Mouse (Mus musculus): Measurements from ENCODE around the gene Rassf5.
A peak's percentile ranks its signal among the peaks of the same experiment; 100 is the strongest.

Gene Rassf5

GRCm38 (mm10) chr1:131245089-131245856, at the start of gene Rassf5:
Gene Rassf5, minus strand, starts transcription at chr1:131245258.
- peak; percentile 58 to 67 for DNase-seq (ENCODE audit: low spot score in 2 of 2)

GRCm38 (mm10) chr1:131293922-131294250, 48.8 kb upstream of the Rassf5 start:
- no peak for DNase-seq (ENCODE audit: low spot score in 2 of 2)

DNA sequence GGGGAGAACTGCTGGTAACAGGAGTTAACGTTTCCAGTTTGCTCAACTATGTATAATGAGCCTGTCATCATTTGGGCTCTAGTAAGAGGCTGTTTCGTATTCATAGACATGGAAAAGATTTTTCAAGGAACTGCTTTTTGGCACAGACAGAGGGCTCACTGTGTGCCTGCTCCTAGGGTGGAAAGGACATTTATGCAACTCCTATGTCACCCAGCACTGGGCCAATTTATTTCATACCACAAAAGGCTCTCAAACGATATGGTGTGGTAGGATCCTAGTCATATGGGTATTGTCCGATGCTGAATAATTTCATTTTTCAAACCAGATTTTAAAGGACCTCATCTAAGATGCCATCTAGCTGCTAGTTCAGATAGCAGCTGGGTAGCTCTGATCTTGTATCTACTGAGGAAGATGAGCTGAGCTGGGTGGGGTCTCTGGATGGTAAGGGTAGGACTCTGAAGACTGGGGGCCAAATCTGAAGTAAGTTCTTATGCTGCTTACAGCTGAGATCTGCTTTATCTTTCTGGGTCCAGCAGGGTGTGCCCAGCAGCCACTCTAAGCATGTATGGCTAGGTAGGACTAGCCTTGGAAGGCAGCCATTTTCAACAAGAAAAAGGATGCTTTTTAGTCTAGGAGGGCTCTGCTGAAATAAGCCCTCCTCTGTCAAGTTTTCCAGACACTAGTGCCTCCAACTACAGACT, 48.3 kb upstream of the Rassf5 start:
- DNase-seq (ENCODE audit: low spot score in 2 of 2), result no peak

- DNase-seq (ENCODE audit: low spot score in 2 of 2), result peak; percentile 35 to 65
Measured at GRCm38 (mm10) chr1:131290648-131291047, 45.6 kb upstream of the Rassf5 start.

DNA sequence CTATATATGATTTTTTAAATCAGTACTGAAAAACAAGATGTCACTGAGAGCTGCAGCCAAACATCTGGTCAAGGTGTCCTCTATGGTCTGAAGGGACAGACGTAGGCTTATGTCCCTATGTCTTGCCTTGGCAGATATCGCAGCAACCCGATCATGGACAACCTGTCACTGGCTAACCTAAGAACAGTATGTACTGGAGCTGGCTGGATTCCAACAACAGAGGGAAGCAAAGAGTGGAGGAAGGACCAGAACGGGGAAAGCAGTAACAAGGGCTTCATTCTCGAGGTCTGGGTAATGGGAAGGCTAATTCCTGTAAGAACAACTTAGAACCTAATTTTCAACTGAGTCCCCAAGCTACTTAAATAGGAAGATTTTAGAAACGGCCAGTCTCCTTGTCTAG, 43.9 kb upstream of the Rassf5 start:
- no peak for DNase-seq (ENCODE audit: low spot score in 2 of 2)

DNA sequence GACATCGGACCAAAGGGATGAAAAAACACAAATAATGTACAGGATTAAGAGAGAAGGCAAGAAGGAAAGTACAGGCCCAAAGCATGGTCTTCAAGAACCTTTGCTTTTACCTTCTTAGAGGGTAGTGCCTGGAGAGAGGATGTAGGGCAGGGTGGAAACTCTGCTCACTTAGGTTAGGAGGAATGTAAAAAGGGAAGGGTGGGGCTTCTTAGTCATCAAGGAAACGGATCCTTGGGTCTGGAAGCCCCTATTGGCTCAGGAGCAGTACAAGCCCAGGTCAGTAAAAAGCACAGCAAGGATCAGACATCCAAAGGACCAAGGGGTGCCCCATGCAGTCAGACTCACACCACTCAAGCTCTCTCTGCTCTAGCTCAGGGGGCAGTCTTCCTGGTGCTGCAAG, 42.2 kb upstream of the Rassf5 start:
- no peak for DNase-seq (ENCODE audit: low spot score in 2 of 2)

GRCm38 (mm10) chr1:131286803-131287202, 41.7 kb upstream of the Rassf5 start:
- no peak for DNase-seq (ENCODE audit: low spot score in 2 of 2)

GRCm38 (mm10) chr1:131284616-131285015, 39.6 kb upstream of the Rassf5 start:
- DNase-seq (ENCODE audit: low spot score in 2 of 2), result no peak

DNA sequence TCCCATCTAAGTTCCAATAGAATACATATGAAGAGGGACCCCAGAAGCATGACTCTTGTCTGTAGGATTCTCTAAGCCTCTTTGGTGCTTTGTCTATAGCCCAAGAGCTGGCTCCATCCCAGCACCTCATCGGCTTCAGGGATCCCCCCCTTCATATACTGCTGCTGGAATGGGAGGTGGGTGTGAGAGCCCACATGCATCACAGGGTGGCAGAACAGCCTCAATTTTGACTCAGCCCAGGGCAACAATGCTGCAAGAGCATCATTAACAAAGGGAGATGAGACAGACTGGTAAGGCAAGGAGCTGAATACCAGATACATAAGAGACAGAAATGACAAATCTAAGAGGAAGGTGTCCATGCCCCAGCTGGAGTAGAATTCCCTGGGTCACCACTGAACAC, 39.1 kb upstream of the Rassf5 start:
- DNase-seq (ENCODE audit: low spot score in 2 of 2), result no peak

- no peak for DNase-seq (ENCODE audit: low spot score in 2 of 2)
Measured at GRCm38 (mm10) chr1:131281731-131282130, 36.7 kb upstream of the Rassf5 start.

DNA sequence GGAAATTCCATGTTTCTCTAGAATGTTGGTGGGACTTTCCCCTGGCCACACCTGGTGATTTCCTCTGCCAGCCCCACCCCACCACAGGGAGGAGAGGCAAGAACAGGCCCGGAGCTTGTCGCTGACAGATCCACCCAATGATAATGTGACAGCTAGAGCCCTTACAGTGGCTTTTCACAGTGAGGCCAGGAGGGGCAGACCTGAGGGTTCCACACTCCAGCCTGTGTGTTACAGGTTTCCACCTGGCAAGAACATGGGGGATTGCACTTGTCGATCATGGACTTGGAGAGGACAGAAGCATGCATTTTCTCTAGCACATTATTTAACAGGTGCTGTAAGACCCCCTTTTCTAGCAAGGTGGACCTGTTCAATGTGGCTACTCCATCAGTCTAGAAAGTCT, 35.2 kb upstream of the Rassf5 start:
- peak; percentile 44 to 58 for DNase-seq (ENCODE audit: low spot score in 2 of 2)

DNA sequence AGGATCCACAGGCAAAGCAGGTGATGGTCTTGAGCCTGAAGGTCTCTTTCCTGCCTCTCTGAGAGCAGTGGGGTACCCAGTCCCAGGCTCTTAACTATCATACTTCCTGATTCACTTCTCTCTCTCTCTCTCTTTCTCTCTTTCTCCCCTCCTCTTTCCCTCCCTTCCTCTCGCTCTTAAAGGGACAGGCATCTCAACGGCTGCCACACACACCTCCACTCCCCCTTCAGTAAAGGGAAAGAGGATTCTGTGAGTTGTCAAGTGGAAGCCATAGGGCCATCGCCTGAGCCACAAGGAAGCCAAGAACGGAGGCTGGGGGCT, 34.4 kb upstream of the Rassf5 start, which contains the start of gene Ikbke:
Ikbke (minus strand) TSS at position 151 of the 321 bp plus-strand sequence.
- DNase-seq (ENCODE audit: low spot score in 2 of 2), result peak in 1 of 2 experiments; percentile 12

DNA sequence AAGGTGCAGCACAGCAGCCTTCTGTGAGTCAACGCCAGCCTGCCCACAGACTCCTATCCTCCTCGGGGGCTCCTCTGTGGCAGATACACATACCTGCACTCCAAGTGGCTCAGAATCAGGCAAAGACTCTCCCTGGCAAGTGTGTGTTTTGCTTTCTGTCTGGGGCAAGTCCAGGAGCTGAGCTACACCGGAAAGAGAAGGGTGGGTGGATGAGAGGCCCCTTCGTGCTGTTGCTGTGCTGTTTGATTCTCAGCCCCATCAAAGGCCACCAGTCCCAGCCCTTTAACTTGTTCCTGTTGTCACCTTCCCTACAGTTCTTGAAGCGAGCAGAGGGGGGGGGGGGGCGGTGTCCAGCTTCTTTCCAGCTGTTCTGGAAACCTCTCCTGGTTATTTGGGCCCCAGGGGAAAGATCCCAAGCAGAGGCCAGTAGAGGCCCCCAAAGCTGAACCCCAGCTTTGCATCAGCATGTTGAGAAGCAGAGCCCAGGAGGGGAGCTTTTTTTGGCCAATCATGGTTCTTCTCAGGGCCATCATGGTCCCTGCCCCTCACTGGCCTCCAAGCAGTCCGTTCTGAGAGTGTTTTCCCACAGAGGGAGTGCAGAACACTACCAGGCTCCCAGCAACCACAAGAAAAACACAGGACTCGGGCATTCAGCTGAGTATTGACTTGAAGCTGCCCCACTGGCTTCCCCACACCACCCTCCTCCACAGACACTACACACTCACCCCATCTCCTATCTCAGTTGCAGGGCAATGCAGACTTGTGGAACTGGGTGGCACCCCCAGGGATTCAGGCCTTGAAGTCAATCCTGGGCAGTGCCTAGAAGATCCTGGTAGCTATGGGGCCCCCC, 33.8 kb upstream of the Rassf5 start:
- peak in 1 of 2 experiments; percentile 9 for DNase-seq (ENCODE audit: low spot score in 2 of 2)

DNA sequence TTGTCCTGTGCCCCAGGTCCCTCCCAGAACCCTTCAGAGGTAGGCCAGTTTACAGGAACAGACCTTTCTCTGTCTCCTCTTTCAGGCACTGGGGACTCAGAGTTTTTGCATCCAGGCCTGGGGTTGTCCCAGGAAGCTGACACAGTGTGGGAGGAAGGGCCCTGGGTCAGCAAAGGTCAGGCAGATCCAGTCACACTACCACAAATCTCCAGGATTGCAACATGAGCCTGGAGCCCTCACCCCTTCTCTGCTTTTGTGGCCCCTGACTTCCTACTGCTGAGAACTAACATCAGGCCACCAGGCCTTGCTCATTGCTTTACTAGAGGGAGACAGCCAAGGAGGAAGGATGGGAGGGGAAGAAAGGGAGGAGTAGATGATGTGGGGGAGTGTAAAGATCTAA, 31.8 kb upstream of the Rassf5 start:
- DNase-seq (ENCODE audit: low spot score in 2 of 2), result no peak

DNA sequence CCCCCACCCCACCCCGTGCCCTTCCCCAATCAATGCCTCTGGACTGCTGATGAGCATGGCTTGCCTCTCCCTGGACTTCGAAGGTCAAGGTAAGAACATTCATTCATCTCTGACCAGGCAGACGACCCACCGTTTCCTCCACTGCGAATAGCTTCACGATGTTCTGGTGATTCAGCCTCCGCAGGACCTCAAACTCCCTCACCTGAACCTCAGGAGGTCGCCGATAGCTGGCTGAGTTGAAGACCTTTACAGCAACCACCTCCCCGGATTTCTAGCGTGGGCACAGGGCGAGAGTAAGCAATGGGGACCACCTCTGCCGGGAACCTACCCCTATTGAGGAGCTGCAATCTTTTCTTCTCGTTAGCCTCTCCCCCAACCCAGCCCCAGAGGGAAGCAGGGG, 30.5 kb upstream of the Rassf5 start:
- DNase-seq (ENCODE audit: low spot score in 2 of 2), result no peak

GRCm38 (mm10) chr1:131274725-131275539, 29.9 kb upstream of the Rassf5 start:
- DNase-seq (ENCODE audit: low spot score in 2 of 2), result no peak

GRCm38 (mm10) chr1:131269797-131270578, 24.9 kb upstream of the Rassf5 start:
- peak; percentile 54 to 69 for DNase-seq (ENCODE audit: low spot score in 2 of 2)

GRCm38 (mm10) chr1:131268776-131269175, 23.7 kb upstream of the Rassf5 start:
- no peak for DNase-seq (ENCODE audit: low spot score in 2 of 2)

DNA sequence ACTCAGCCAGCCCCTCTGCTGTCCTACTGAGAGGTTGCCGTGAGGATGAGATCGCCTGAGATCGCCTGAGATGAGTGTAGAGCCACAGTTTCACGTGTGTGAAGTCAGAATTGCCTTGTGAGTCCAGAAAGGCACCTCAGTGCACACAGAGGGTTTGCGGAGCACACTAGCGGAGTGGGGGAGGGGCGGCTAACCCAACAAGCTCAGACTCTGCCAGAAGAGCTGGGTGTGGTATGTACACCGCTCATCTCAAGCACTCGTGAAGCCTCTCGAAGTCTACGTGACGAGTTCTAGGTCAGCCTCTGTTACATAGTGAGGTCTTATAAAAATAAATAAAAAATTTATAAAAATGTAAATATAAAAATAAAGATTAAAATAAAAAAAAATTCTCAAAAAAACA, 18.8 kb upstream of the Rassf5 start:
- DNase-seq (ENCODE audit: low spot score in 2 of 2), result no peak

DNA sequence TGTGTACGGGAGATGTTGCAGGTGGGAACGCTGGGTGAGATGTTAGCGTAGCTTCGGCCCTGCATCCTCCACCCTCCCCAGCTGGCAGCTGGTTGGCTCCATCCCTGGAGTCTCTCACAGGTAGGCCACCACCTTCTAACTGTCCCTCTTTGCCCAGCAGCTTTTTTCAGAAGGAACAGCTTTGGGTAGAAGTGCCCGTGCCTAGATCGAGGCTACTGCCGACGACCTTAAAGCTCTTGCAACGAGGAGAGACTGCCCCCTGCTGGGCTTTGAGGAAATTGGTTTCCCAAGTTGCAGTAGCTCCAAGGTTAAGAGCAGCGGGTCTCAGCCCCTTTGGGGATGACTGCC, 15.2 kb upstream of the Rassf5 start:
- DNase-seq (ENCODE audit: low spot score in 2 of 2), result peak; percentile 42 to 66
